Mouse (Mus musculus) spleen, postnatal 14 days (tissue): Measurements from ENCODE around the gene Spata1.

ENCODE experiments used
- DNase-seq, 2 experiments: peaks; one replicate each; pipeline ENCODE4 v3.0.0; 2021 to 2022; ENCODE audit warnings: low spot score in 2 of 2

Spata1 gene

GRCm38 (mm10) chr3:146419992-146420537, 79.5 kb downstream of the Spata1 start:
- DNase-seq: no peak

- DNase-seq: no peak
Observed at GRCm38 (mm10) chr3:146419534-146419933, 80.0 kb downstream of the Spata1 start.

GRCm38 (mm10) chr3:146418901-146419300, 80.7 kb downstream of the Spata1 start:
- DNase-seq: no peak

GRCm38 (mm10) chr3:146417873-146418272, 81.7 kb downstream of the Spata1 start:
- no peak for DNase-seq

GRCm38 (mm10) chr3:146414555-146414954, 85.0 kb downstream of the Spata1 start:
- DNase-seq: no peak

- no peak for DNase-seq
Observed at GRCm38 (mm10) chr3:146413992-146414391, 85.6 kb downstream of the Spata1 start.

GRCm38 (mm10) chr3:146413016-146413415, 86.5 kb downstream of the Spata1 start:
- DNase-seq: no peak

- DNase-seq: no peak
Observed at GRCm38 (mm10) chr3:146412480-146412879, 87.1 kb downstream of the Spata1 start.

GRCm38 (mm10) chr3:146412008-146412407, 87.5 kb downstream of the Spata1 start:
- DNase-seq: no peak

GRCm38 (mm10) chr3:146410114-146410513, 89.4 kb downstream of the Spata1 start:
- no peak for DNase-seq
